Mouse (Mus musculus): ENCODE results near the gene Rnf8. TPM values are rescaled to one million over a fixed set of nuclear protein-coding genes. Genes with fewer than 3 reads are reported as not detected.

The Rnf8 gene
- total RNA-seq, 2 experiments from 2014 or later, result 88.9 to 93.3 TPM

- DNase-seq (ENCODE audit: low spot score in 2 of 2), result no peak
Observed at GRCm38 (mm10) chr17:29679038-29679767, 64.6 kb downstream of the Rnf8 start.

GRCm38 (mm10) chr17:29680174-29680573 is 65.6 kb downstream of the Rnf8 start:
- no peak for DNase-seq (ENCODE audit: low spot score in 2 of 2)

GRCm38 (mm10) chr17:29680921-29681320 is 66.3 kb downstream of the Rnf8 start:
- DNase-seq (ENCODE audit: low spot score in 2 of 2), result no peak

- DNase-seq (ENCODE audit: low spot score in 2 of 2), result no peak
Observed at GRCm38 (mm10) chr17:29681669-29682068, 67.1 kb downstream of the Rnf8 start.

- DNase-seq (ENCODE audit: low spot score in 2 of 2), result no peak
Observed at GRCm38 (mm10) chr17:29682261-29682660, 67.7 kb downstream of the Rnf8 start.

GRCm38 (mm10) chr17:29683127-29683526 is 68.5 kb downstream of the Rnf8 start:
- DNase-seq (ENCODE audit: low spot score in 2 of 2), result no peak

GRCm38 (mm10) chr17:29684275-29684674 is 69.7 kb downstream of the Rnf8 start:
- no peak for DNase-seq (ENCODE audit: low spot score in 2 of 2)

- DNase-seq (ENCODE audit: low spot score in 2 of 2), result no peak
Observed at GRCm38 (mm10) chr17:29686771-29687170, 72.2 kb downstream of the Rnf8 start.

GRCm38 (mm10) chr17:29687373-29687772 is 72.8 kb downstream of the Rnf8 start:
- DNase-seq (ENCODE audit: low spot score in 2 of 2), result no peak

- no peak for DNase-seq (ENCODE audit: low spot score in 2 of 2)
Observed at GRCm38 (mm10) chr17:29688610-29689009, 74.0 kb downstream of the Rnf8 start.

- DNase-seq (ENCODE audit: low spot score in 2 of 2), result no peak
Observed at GRCm38 (mm10) chr17:29690257-29690656, 75.7 kb downstream of the Rnf8 start.

- DNase-seq (ENCODE audit: low spot score in 2 of 2), result no peak
Observed at GRCm38 (mm10) chr17:29692827-29693226, 78.2 kb downstream of the Rnf8 start.

- no peak for DNase-seq (ENCODE audit: low spot score in 2 of 2)
Observed at GRCm38 (mm10) chr17:29693571-29693970, 79.0 kb downstream of the Rnf8 start.

- no peak for DNase-seq (ENCODE audit: low spot score in 2 of 2)
Observed at GRCm38 (mm10) chr17:29694516-29694915, 79.9 kb downstream of the Rnf8 start.

Small RNAs within 50 kb of the gene (microRNA-seq; reads per million reads assigned to microRNA genes)
- not detected for gene Mir7667

Other genes starting within 250 kb of the Rnf8 start
- gene Pim1, start 124.0 kb upstream of the Rnf8 start, total RNA-seq (2021), result 10 to 100 TPM; 53.4 to 65.5 TPM
- gene Gm17657, start 65.2 kb upstream of the Rnf8 start, total RNA-seq (2021), result not detected
- 10 to 100 TPM; 27.3 to 29.0 TPM for gene Tbc1d22b, start 65.0 kb upstream of the Rnf8 start, total RNA-seq (2021)
- gene Tmem217, start 62.4 kb upstream of the Rnf8 start, total RNA-seq (2021), result under 1 TPM in 1 of 2 experiments, not detected in 1; 0.50 TPM
- 1 to 10 TPM; 6.3 to 7.8 TPM for gene Gm28043, start 86 bp downstream of the Rnf8 start, total RNA-seq (2021)
- gene Cmtr1, start 45.8 kb downstream of the Rnf8 start, total RNA-seq (2021), result 100 to 1,000 TPM in 1 of 2 experiments, 10 to 100 TPM in 1; 99.2 to 101 TPM
- 10 to 100 TPM; 18.2 to 19.3 TPM for gene Ccdc167, start 102.3 kb downstream of the Rnf8 start, total RNA-seq (2021)